Mouse (Mus musculus): ENCODE measurements around the gene Dmac1. TPM values are rescaled to one million over a fixed set of nuclear protein-coding genes. Genes with fewer than 3 reads are reported as not detected.
A peak's percentile ranks its signal among the peaks of the same experiment; 100 is the strongest.
"Not testable (repeated sequence)": the region's sequence is repeated elsewhere in the genome, so short reads cannot be mapped to it uniquely, and the experiment has no call there.

Gene Dmac1
- 42.3 and 48.9 TPM in 2 replicates for polyA plus RNA-seq (2012; rRNA removed)

DNA sequence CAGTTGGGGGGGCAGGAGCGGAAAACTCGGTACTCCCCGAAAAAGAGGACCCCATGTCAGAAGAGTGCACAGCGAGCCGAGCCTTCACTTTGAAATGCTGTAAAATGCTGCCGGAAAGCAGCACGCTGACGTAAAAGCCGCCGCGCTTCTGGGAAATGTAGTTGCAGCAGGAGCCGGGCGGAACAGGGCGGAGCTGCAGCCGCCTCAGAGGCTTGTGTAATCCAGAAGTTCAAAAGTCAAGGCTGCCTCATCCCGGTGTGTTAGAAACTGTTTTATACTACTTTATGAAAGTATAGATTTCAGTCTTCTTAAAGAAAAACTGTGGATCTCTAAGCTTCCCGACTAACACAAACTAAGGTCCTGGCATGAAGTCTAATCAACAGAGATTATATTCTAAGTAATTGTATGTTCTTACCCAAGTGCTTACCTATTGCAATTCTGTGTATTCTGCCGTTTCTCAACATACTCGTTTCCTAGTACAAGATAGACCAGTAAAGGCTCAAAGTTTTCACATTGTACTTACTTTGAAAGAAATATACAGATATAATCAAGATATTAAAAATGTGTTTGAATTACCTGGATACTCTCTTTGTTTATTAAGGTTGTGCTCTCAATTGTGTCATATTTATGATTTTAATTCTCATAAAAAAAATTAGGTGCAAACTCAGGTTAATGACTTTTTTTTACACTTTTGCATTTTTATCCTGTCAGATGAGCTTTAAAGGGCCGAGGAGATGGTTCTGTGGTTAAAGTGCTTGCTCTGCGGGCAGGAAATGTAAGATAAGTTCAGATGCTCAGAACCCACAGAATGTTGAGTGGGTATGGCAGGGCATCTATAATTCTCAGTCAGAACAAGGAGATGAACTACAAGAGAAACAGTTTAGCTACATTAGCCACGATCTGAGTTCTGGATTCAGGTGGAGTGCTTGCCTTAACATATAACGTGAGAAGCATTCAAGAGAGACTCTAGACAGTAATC lies at the start of gene Dmac1:
TSS of gene Dmac1 (minus strand) at position 109 of the 979 bp plus-strand sequence.
- peak; percentile 90 to 98 for DNase-seq (ENCODE audit: extremely low spot score in 1 of 2, low spot score in 1 of 2)

DNA sequence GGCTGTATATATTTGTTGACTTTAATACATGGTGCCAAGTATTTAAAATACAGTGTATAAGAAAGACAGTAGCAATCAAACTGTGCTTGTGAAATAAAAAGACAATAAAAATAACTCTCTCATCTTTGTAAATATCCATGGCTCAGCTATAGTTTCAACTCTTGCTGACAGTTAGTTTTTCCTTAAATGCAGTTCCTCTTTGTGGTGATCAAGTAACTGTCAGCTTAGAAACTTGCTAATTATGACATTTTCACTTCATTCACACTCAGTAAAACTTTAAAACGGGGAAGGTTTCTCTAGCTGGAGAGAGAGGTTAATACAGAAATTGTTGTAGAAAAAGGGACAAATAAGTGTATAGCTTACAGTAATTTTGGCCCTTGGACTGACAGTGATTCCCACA lies 37.3 kb upstream of the Dmac1 start:
- no peak for DNase-seq (ENCODE audit: extremely low spot score in 1 of 2, low spot score in 1 of 2)

DNA sequence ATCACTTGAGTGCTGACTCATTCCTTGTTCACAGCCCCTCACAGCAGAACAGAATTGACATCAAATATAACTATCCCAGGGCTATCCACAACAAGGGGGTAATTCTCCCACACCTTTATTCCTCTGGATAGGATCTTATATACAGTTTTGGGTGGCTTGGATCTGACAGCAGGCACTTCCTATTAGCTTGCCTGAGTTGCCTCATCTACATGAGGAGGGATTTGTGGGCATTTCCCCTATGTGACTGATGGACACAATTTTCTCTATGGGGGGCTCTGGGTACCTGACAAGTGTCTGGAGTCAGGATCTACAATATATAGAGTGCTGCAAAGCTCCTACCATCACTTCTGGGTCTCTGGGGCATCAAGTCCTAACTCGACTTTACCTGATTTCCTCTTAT lies 36.9 kb upstream of the Dmac1 start:
- no peak for DNase-seq (ENCODE audit: extremely low spot score in 1 of 2, low spot score in 1 of 2)

DNA sequence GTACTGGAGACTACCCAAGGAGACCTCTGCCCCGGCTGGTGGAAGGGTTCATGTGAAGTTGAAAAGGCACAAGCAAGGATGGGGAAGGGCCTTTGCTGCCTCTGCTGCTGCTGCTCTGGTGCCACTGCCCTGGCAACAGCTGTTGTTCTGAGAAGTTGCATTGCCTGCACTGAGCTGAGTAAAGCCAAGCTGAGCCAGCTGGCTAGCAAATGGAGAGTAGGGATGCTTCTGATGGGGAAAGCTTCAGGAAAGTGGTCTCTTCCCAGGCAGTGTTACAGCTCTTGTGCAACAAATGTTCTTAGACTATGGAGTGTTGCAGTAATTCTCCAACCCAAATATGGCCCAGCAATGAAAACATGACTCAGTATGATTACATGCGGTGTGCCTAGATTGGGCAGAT lies 33.8 kb upstream of the Dmac1 start:
- no peak for DNase-seq (ENCODE audit: extremely low spot score in 1 of 2, low spot score in 1 of 2)

DNA sequence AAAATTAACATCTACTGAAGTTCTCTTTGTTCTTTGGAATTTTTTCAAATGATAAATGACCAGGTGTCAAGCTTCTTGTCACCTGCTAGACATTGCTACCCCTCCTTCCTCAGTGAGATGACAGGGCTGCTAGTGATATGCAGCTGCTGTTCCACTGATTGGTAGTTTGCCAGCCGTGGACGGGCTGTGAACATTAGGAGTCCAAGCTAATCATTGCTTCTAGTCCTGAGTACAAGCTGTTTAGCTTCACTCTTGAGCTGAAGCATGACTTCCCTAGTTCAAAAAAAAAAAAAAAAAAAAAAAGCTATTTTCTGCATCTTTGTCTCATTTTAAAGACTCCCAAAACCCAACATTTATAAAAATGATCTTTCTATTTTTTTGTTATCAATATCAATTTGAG lies 33.2 kb upstream of the Dmac1 start:
- no peak for DNase-seq (ENCODE audit: extremely low spot score in 1 of 2, low spot score in 1 of 2)

DNA sequence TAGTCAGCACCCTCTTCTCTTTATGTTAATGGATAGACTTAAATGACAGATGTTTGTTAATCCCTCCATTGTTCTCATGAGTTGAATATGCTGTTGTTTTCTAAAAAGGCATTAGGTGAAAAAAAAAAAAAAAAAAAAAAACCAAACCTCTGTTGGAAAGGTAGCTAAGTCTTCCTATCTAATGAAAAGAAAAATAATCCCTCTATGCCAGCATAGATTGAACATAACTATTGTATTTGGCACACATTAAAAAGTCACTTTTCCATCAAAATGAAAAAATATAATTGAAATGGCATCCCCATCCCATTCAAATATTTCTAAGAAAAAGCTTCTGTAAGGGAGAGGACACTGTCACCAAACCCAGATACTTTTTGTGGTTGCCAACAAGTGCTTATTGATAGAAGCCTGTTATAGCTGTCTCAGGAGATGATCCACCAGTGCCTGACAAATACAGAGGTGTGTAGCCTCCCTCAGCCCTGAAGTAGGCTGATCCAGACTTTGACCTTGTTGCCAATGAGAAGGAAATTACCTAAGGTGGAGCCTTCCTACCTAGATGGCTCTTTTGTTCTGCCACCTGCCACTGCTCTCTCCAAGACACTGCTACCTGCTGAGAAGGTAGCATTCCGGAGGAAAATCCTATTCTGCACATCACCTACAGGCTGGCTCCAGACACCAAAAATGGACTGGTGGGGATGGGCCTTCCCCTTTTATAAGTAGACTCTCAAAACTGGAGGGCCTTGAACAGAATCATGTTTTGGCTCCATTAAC lies 22.3 kb upstream of the Dmac1 start:
- DNase-seq (ENCODE audit: extremely low spot score in 1 of 2, low spot score in 1 of 2), result no peak

DNA sequence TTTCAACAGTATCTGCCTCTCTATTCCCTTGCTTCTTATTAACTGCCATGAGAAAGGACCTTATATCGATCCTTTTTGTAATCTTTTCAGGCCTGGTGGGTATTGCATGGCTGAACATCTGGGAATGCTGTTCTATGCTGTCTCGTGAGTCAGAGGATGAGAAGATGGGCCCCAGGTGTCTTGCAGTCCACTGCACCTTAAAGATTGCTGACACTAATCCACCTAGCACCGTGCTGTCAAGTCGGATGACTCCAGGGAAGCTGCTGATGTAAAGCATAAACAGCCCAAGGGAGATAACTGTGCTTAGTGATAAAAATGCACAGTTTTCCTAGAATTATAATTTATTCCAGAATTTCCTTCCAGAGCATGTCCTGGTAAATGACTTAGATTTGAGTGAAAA lies 14.2 kb upstream of the Dmac1 start:
- no peak for DNase-seq (ENCODE audit: extremely low spot score in 1 of 2, low spot score in 1 of 2)

DNA sequence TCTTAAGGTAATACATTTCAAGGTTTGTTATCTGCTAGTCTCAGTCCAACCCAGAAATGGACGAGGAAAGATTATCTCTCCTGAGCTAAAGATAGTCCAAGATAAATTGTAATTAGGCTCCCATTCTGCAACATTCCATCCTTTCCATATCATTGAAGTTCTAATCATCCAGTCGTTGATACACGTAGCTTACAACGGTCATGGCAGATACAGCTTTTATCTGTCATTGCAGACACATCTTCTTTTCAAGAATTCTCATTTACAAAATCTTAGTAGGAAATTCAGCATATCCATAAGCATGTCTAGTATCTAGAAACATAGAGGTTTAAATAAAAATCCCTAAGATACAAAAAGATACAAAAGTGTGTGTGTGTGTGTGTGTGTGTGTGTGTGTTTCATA lies 13.0 kb upstream of the Dmac1 start:
- DNase-seq (ENCODE audit: extremely low spot score in 1 of 2, low spot score in 1 of 2), result no peak

DNA sequence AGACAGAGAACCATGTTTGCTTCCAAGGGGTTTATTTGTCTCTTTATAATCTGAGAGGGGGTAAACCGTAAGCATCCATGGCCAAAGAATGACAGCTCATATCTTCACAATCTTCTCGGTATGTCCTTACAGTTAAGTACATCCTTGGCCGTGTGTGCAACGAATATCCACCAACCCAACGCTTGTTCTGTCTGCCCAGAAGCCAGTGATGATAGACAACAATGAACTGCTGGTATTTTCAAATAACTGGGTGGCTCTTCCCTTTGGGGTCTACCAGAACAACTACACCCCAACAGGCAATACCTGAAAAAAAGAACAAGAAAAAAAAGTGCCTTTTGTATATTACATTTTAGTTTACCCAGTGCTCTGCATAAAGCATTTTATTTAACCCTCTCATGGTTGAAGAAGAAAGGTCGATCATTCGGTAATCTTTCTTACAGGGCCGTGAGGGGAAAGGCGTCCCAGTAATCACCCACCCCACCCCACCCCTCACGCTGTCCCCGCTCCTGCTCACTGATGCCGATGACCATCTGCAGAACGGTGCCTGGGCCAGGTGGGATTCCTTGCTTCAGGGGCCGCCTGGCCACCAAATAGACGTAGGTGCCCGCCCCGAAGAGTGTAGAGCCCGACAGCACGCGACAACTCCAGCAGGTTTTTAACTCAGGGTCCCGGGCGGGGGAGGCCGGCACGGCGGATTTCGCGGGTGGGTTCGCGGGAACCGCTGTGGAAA lies 473 bp downstream of the Dmac1 start:
- DNase-seq (ENCODE audit: extremely low spot score in 1 of 2, low spot score in 1 of 2), result peak in 1 of 2 experiments; percentile 9

DNA sequence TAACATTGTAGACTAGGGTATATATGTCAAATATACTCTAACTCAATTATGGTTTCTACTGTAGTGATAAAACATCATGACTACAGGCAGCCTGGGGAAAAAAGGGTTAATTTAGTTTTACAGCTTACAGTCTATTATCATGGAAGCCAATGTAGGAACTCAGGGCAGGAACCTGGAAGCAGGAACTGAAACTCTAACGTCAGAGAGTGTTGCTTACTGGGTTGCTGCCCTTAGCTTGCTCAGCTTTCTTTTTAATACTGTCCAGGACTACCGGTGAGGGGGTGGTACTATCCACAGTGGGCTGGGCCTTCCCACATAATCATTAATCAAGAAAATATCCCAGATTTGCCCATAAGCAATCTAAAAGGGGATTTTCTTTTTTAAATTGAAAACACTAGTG lies 2.4 kb downstream of the Dmac1 start:
- DNase-seq (ENCODE audit: extremely low spot score in 1 of 2, low spot score in 1 of 2), result no peak

DNA sequence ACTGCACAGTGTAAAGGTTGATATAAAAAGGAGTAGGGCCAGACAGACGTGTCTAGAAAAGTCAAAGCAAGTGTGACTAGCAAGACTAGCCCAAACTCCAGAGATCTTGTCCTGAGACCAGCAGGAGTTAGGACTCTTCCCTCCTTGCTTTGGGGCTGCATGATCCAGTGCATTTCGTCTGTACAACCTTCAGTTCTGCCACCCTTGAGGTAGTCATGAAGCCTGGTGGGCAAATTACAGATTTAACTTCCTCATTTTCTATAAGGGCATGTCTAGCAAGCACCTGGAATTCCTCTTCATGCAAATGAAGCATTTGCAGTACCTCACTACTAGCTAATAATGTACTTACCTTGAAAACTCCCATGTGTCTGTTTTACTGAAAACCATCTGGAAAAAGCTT lies 10.2 kb downstream of the Dmac1 start:
- DNase-seq (ENCODE audit: extremely low spot score in 1 of 2, low spot score in 1 of 2), result no peak

DNA sequence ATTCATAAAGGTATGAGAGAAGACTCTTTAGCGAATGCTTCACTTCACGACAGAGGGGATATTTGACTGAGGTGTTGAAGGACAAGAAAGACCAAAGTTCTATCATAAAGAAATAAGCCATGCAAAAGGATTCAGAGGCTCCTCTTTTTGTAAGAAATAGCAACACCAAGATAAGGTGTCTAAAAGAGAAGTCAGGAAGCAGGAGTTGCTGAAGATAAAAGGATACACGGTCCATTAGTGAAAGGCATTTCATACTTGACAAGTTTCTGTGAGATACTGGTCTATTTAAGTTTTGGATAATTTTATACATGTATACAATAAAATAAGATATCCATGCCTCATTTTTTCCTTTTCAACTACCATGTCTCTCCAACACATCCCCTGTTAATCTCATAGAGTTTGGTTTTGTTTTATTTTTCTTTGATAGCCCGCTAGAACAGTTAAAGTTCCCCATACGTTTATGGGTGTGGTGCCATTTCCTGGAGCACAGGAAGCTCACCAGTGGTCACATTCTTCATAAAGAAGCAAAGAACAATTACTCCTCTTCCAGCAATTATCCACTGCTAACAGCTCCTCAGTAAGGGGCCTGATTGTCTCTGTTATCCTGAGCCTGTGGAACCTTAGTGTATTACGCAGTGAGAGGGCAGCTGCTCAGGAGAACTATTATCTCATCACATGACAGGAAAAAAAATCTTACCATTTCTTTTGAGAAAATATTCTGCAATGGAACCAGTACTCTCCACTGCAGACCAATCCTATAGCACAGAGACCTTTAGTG lies 11.1 kb downstream of the Dmac1 start:
- no peak for DNase-seq (ENCODE audit: extremely low spot score in 1 of 2, low spot score in 1 of 2)

DNA sequence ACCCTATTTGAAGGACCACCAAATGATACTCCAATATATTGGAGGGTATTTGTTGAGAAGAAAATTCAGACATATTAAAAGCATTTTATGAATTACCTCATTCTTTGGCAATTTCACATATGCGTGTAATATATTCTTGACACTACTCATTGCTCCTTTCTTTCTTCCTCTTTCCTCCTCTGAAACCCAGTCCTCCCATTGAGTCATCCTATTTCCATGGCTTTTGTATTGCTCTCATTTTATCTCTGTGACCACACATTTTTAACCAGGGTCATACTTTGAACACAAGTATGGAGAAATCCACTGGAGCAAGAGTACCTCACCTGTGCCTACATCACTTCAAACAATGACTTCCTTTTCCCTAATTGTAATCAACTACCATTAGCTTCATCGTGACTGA lies 13.9 kb downstream of the Dmac1 start:
- DNase-seq (ENCODE audit: extremely low spot score in 1 of 2, low spot score in 1 of 2), result no peak

DNA sequence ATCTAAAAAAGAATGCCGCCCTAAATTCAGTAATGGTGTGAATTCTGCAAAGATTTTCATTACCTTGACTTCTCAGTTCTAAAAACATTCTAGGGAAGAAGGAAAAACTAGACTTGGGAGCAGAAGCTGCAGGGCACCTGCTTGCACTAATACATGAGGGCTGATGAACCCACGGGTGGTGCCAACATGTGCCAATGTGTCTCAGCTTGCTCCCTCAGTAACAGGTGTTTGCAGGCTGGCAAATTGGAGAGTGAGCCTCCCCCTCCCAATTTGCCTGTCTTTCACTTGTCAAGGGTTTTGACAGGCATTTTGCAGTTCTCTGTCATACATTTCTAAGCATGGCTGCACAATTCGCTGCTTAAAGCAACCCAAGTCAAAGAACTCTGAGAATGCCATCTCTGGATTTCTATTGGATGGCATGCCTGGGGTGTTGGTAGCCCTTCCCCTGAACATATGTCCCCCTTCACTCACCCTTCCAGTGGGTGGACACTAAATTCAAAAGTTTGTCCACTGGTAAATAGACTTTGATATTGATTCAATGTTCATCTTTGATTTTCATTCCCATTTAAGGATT lies 14.5 kb downstream of the Dmac1 start:
- no peak for DNase-seq (ENCODE audit: extremely low spot score in 1 of 2, low spot score in 1 of 2)

DNA sequence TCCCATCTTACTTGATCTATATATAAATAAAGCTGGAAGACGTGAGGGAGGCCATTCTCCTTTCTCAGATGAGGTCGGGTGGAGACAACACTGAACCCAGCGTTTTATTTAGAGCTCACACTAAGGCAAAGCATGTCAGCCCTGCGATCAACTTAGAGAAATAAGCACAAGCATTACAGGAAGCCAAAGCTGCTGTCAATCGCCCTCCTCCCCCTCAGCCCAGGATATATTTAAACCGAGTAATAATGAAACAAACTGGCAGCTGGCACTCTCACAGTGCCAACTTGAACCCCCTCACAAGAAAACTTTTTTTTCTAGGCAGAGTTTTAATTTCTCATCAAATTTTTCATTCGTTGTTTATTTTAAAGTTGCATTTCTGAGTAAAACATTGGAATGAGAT lies 15.7 kb downstream of the Dmac1 start:
- DNase-seq (ENCODE audit: extremely low spot score in 1 of 2, low spot score in 1 of 2), result peak in 1 of 2 experiments; percentile 27

DNA sequence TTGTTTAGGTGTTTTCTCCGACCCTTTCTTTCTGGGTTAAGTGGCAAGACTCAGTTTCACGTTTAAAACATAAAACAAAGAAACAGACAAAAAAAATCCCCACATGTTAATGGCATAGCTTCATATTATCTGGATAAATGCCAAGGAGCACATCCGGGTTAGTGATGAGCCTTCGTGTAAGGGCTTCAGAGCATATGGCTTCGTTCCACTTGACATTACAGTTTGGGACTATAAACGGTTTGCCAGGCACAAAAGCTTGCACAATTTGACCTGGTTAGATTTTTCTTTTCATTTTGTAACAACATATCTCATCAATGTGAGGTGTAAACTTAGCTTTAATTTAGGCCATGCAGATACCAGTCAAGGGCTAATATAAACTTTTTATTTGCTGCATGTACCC lies 17.9 kb downstream of the Dmac1 start:
- no peak for DNase-seq (ENCODE audit: extremely low spot score in 1 of 2, low spot score in 1 of 2)

DNA sequence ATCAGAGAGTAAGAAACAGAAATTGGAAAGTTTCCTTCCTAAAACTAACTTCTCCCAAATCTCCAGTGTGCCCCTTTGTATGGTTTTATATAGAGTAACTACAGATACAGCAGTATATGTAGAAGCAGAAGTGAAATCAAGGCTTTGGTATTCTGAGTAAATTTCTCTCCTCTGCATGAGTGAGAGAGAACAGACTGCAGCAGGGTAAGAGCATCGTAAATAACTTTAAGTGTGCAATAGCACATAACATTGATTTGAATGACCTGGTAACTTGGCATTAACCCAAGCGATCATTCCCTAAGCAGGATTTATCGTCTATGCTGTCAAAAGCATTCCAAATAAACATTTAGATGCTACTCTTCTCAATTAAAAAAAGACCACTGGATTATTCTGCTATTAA lies 18.7 kb downstream of the Dmac1 start:
- DNase-seq (ENCODE audit: extremely low spot score in 1 of 2, low spot score in 1 of 2), result no peak

DNA sequence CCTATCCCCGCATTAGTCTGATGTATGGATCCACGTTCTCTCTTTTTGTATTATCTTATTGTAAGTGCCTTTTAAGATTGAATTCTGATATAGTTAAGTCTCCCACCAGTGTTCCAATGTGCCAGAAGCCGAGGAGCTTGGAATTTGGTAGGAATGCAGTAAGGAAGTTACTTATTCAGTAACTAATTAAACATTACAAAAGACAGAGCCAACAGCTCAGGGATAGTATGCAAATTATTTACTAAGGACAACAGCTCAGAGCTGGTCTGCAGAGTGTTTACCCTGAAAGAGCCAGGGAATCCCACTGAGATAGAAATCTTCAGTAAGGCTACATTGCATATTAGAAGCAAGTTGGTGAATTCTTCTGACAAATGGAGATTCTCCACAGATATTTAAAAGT lies 43.5 kb downstream of the Dmac1 start:
- DNase-seq (ENCODE audit: extremely low spot score in 1 of 2, low spot score in 1 of 2), result not testable (repeated sequence)
